Mouse (Mus musculus) ZHBTc4 (cell line): ENCODE results near the gene Ly6g6c.
A peak's percentile ranks its signal among the peaks of the same experiment; 100 is the strongest.

Experiments used
- DNase-seq: peaks from one replicate; pipeline ENCODE4 v3.0.0-alpha.2; 2011; ENCODE audit warnings: low read depth, low spot score

Ly6g6c gene

GRCm38 (mm10) chr17:35055691-35056495 lies 9.3 kb upstream of the Ly6g6c start:
- no peak for DNase-seq

GRCm38 (mm10) chr17:35057090-35057489 lies 8.1 kb upstream of the Ly6g6c start:
- DNase-seq = no peak

- DNase-seq = no peak
Measured at GRCm38 (mm10) chr17:35058316-35058715, 6.9 kb upstream of the Ly6g6c start.

GRCm38 (mm10) chr17:35058911-35059892 lies 6.0 kb upstream of the Ly6g6c start, which contains the start of gene Ddah2:
Gene Ddah2, plus strand, starts transcription at chr17:35059035.
- peak; percentile 92 for DNase-seq

GRCm38 (mm10) chr17:35060071-35060470 lies 5.1 kb upstream of the Ly6g6c start:
- DNase-seq = no peak

- peak; percentile 76 for DNase-seq
Measured at GRCm38 (mm10) chr17:35060737-35061297, 4.4 kb upstream of the Ly6g6c start.

GRCm38 (mm10) chr17:35061299-35061698 lies 3.9 kb upstream of the Ly6g6c start:
- no peak for DNase-seq

- DNase-seq = no peak
Measured at GRCm38 (mm10) chr17:35063466-35063865, 1.7 kb upstream of the Ly6g6c start.

GRCm38 (mm10) chr17:35064378-35064877 lies 760 bp upstream of the Ly6g6c start:
- no peak for DNase-seq

- DNase-seq = no peak
Measured at GRCm38 (mm10) chr17:35066084-35066483, 896 bp downstream of the Ly6g6c start, which contains the start of gene Mpig6b. Gene Mpig6b, minus strand, starts transcription at chr17:35066184.

- no peak for DNase-seq
Measured at GRCm38 (mm10) chr17:35068213-35068914, 3.2 kb downstream of the Ly6g6c start.

GRCm38 (mm10) chr17:35070556-35071229 lies 5.5 kb downstream of the Ly6g6c start:
- no peak for DNase-seq

GRCm38 (mm10) chr17:35071454-35071853 lies 6.3 kb downstream of the Ly6g6c start:
- no peak for DNase-seq

GRCm38 (mm10) chr17:35074097-35074496 lies 8.9 kb downstream of the Ly6g6c start:
- no peak for DNase-seq

- peak; percentile 64 for DNase-seq
Measured at GRCm38 (mm10) chr17:35076507-35077176, 11.5 kb downstream of the Ly6g6c start, which contains the start of gene Ly6g6e. Gene Ly6g6e, plus strand, starts transcription at chr17:35076902.

GRCm38 (mm10) chr17:35077285-35077684 lies 12.1 kb downstream of the Ly6g6c start:
- DNase-seq = no peak

GRCm38 (mm10) chr17:35077786-35078233 lies 12.6 kb downstream of the Ly6g6c start, which contains the start of gene Ly6g6d:
Gene Ly6g6d, minus strand, starts transcription at chr17:35078065.
- DNase-seq = no peak

GRCm38 (mm10) chr17:35079778-35080177 lies 14.6 kb downstream of the Ly6g6c start:
- DNase-seq = peak; percentile 28

GRCm38 (mm10) chr17:35080248-35080647 lies 15.1 kb downstream of the Ly6g6c start:
- no peak for DNase-seq

- DNase-seq = no peak
Measured at GRCm38 (mm10) chr17:35080710-35081109, 15.5 kb downstream of the Ly6g6c start.
